In genomic region chr19:7044279-7044678, GRCm38 (mm10) we compare ENCODE assay signal across 28 mouse cellular contexts. TPM values are rescaled to one million over a fixed set of nuclear protein-coding genes. Genes with fewer than 3 reads are reported as not detected.
DNase-seq lines count a peak whose midpoint lies in the region; ATAC-seq and TF ChIP-seq lines count a peak whose summit lies in the region.
"Had no signal": no experiment of that assay in that cellular context is flagged by ENCODE, and none has a peak within 500 bp of the region (broad histone marks: within the 10 kb centered on the region; RNA-seq: fewer than 3 reads in every experiment).

No protein-coding gene starts in this region.

- H3ac ChIP-seq in myocyte (ENCODE audit: control insufficient read depth, insufficient read length) = no peak overlapping the region

- WGBS in embryonic facial prominence, embryonic 14.5 days = 53% methylated on average over 4 of the region's 4 CpGs
- 57% methylated on average over 4 of the region's 4 CpGs for WGBS in embryonic facial prominence, embryonic 10.5 days
- WGBS in heart, embryonic 12.5 days = 51% methylated on average over 4 of the region's 4 CpGs
- 68% methylated on average over 4 of the region's 4 CpGs for WGBS in hindbrain, embryonic 10.5 days
- 63% methylated on average over 4 of the region's 4 CpGs for WGBS in hindbrain, embryonic 16.5 days

- ATAC-seq in embryonic facial prominence, embryonic 14.5 days (ENCODE audit: low read depth) = no peak
- no peak for ATAC-seq in heart, embryonic 12.5 days (ENCODE audit: insufficient number of reproducible peaks, low FRiP score)
- no peak for ATAC-seq in hindbrain, embryonic 16.5 days
- ATAC-seq: forebrain, embryonic 15.5 days; intestine, postnatal 0 days; midbrain, embryonic 15.5 days had no signal

- DNase-seq in embryonic facial prominence, embryonic 14.5 days (ENCODE audit: low spot score) = no peak
- DNase-seq in embryonic facial prominence, embryonic 10.5 days (ENCODE audit: low spot score) = no peak
- DNase-seq in heart, adult 8-10 months (ENCODE audit: low spot score) = no peak
- DNase-seq in hindbrain, embryonic 10.5 days (ENCODE audit: low spot score) = no peak
- no peak for DNase-seq in cerebellum, postnatal 10 days
- DNase-seq: adrenal gland, postnatal 25 days; cerebellum, adult 18-20 months; cerebellum, postnatal 14 days; gastrocnemius, postnatal 10 days; kidney, adult 9 months; kidney, postnatal 10 days; layer of hippocampus, postnatal 36 days; left cerebral cortex, postnatal 4 days; lung, embryonic 14.5 days; lung, postnatal 14 days; right cerebral cortex, adult 18-20 months; spleen, adult 18-20 months; thymus, postnatal 14 days had no signal

- no peaks in the 10 kb centered on the region for H3K36me3 ChIP-seq in embryonic facial prominence, embryonic 14.5 days (ENCODE audit: control insufficient read depth, insufficient read depth, low read length)
- no peaks in the 10 kb centered on the region for H3K36me3 ChIP-seq in embryonic facial prominence, embryonic 10.5 days (replicated peaks)
- no peaks in the 10 kb centered on the region for H3K36me3 ChIP-seq in heart, embryonic 12.5 days
- no peaks in the 10 kb centered on the region for H3K36me3 ChIP-seq in hindbrain, embryonic 10.5 days
- H3K36me3 ChIP-seq in hindbrain, embryonic 16.5 days (ENCODE audit: control insufficient read depth, insufficient read depth, low read length) = no peaks in the 10 kb centered on the region
- no peaks in the 10 kb centered on the region for H3K36me3 ChIP-seq in myocyte (ENCODE audit: control insufficient read depth, insufficient read depth)
- H3K36me3 ChIP-seq: forebrain, embryonic 10.5 days; forebrain, embryonic 15.5 days; G1E; hindbrain, embryonic 13.5 days; liver, embryonic 15.5 days; midbrain, embryonic 15.5 days had no signal

- H3K9me3 ChIP-seq in embryonic facial prominence, embryonic 14.5 days (ENCODE audit: control insufficient read depth, low read length) = no peaks in the 10 kb centered on the region
- H3K9me3 ChIP-seq in embryonic facial prominence, embryonic 10.5 days = no peaks in the 10 kb centered on the region
- no peaks in the 10 kb centered on the region for H3K9me3 ChIP-seq in heart, embryonic 12.5 days (replicated peaks)
- H3K9me3 ChIP-seq in hindbrain, embryonic 10.5 days = no peaks in the 10 kb centered on the region
- no peaks in the 10 kb centered on the region for H3K9me3 ChIP-seq in hindbrain, embryonic 16.5 days (ENCODE audit: control insufficient read depth, low read length)
- H3K9me3 ChIP-seq: forebrain, embryonic 10.5 days; forebrain, embryonic 15.5 days; G1E; hindbrain, embryonic 13.5 days; liver, embryonic 15.5 days; midbrain, embryonic 15.5 days had no signal

- no peak for TF ChIP-seq POLR2A in myocyte (IDR thresholded peaks at IDR 0.05; ENCODE audit: insufficient read length, low read depth)

- no peak overlapping the region; the same call in 1 of the 2 replicates for H3K27ac ChIP-seq in embryonic facial prominence, embryonic 14.5 days (replicated peaks; ENCODE audit: low read depth, low read length)
- no peak overlapping the region for H3K27ac ChIP-seq in embryonic facial prominence, embryonic 10.5 days (replicated peaks)
- H3K27ac ChIP-seq in heart, embryonic 12.5 days (ENCODE audit: poor library complexity, severe bottlenecking) = peak overlapping the region; percentile 71
- peak overlapping the region; percentile 23; the same call in 1 of the 2 replicates for H3K27ac ChIP-seq in hindbrain, embryonic 10.5 days
- no peak overlapping the region for H3K27ac ChIP-seq in hindbrain, embryonic 16.5 days (ENCODE audit: low read depth, low read length)
- H3K27ac ChIP-seq: forebrain, embryonic 10.5 days; forebrain, embryonic 15.5 days; hindbrain, embryonic 13.5 days; liver, embryonic 15.5 days; midbrain, embryonic 15.5 days had no signal

- no peak overlapping the region for H3K4me2 ChIP-seq in embryonic facial prominence, embryonic 14.5 days (ENCODE audit: low read depth, low read length)
- no peak overlapping the region for H3K4me2 ChIP-seq in heart, embryonic 12.5 days
- H3K4me2 ChIP-seq in hindbrain, embryonic 16.5 days (ENCODE audit: low read length) = no peak overlapping the region
- peak overlapping the region; percentile 8 for H3K4me2 ChIP-seq in myocyte (ENCODE audit: low read depth)
- H3K4me2 ChIP-seq: forebrain, embryonic 15.5 days; hindbrain, embryonic 13.5 days; liver, embryonic 15.5 days; lung, embryonic 14.5 days; midbrain, embryonic 15.5 days had no signal

- H3K4me1 ChIP-seq in embryonic facial prominence, embryonic 14.5 days (ENCODE audit: control insufficient read depth, insufficient read depth, low read length) = peaks cover 3% of the 10 kb centered on the region; the same call in 1 of the 2 replicates
- peaks cover 10% of the 10 kb centered on the region for H3K4me1 ChIP-seq in embryonic facial prominence, embryonic 10.5 days
- H3K4me1 ChIP-seq in heart, embryonic 12.5 days (replicated peaks) = peaks cover 13% of the 10 kb centered on the region
- H3K4me1 ChIP-seq in hindbrain, embryonic 10.5 days (replicated peaks) = peaks cover 7% of the 10 kb centered on the region
- H3K4me1 ChIP-seq in hindbrain, embryonic 16.5 days (ENCODE audit: control insufficient read depth, insufficient read depth, low read depth, low read length) = peaks cover 5% of the 10 kb centered on the region

- no peaks in the 10 kb centered on the region for H3K27me3 ChIP-seq in embryonic facial prominence, embryonic 14.5 days (replicated peaks; ENCODE audit: control insufficient read depth, insufficient read depth, low read length)
- H3K27me3 ChIP-seq in embryonic facial prominence, embryonic 10.5 days (replicated peaks; ENCODE audit: low read depth, poor library complexity, severe bottlenecking) = no peaks in the 10 kb centered on the region
- no peaks in the 10 kb centered on the region for H3K27me3 ChIP-seq in heart, embryonic 12.5 days (replicated peaks)
- H3K27me3 ChIP-seq in hindbrain, embryonic 10.5 days (ENCODE audit: insufficient read depth, poor library complexity, severe bottlenecking) = no peaks in the 10 kb centered on the region
- H3K27me3 ChIP-seq in hindbrain, embryonic 16.5 days (replicated peaks; ENCODE audit: control insufficient read depth, insufficient read depth, low read length) = no peaks in the 10 kb centered on the region
- H3K27me3 ChIP-seq in myocyte (ENCODE audit: control insufficient read depth, insufficient read depth, insufficient read length) = no peaks in the 10 kb centered on the region
- H3K27me3 ChIP-seq: forebrain, embryonic 15.5 days; hindbrain, embryonic 13.5 days; liver, embryonic 15.5 days; midbrain, embryonic 15.5 days had no signal

- no peak overlapping the region for H3K4me3 ChIP-seq in embryonic facial prominence, embryonic 14.5 days (ENCODE audit: low read depth, low read length)
- H3K4me3 ChIP-seq in embryonic facial prominence, embryonic 10.5 days = no peak overlapping the region
- H3K4me3 ChIP-seq in heart, embryonic 12.5 days = no peak overlapping the region
- no peak overlapping the region for H3K4me3 ChIP-seq in hindbrain, embryonic 10.5 days
- no peak overlapping the region for H3K4me3 ChIP-seq in hindbrain, embryonic 16.5 days (ENCODE audit: low read length)
- no peak overlapping the region for H3K4me3 ChIP-seq in myocyte
- H3K4me3 ChIP-seq: forebrain, embryonic 10.5 days; forebrain, embryonic 15.5 days; hindbrain, embryonic 13.5 days; liver, embryonic 15.5 days; midbrain, embryonic 15.5 days had no signal

- peaks cover 2% of the 10 kb centered on the region for H3K79me2 ChIP-seq in myocyte (ENCODE audit: control insufficient read depth, insufficient read depth)

- H3K9ac ChIP-seq in embryonic facial prominence, embryonic 14.5 days (ENCODE audit: low read depth, low read length) = 0 out of 2 replicates have a peak overlapping the region, but pooled peaks have one; percentile 31
- peak overlapping the region; percentile 0; the same call in 1 of the 2 replicates for H3K9ac ChIP-seq in heart, embryonic 12.5 days
- no peak overlapping the region for H3K9ac ChIP-seq in hindbrain, embryonic 16.5 days (ENCODE audit: low read depth, low read length)
- H3K9ac ChIP-seq: forebrain, embryonic 15.5 days; hindbrain, embryonic 13.5 days; liver, embryonic 15.5 days; lung, embryonic 14.5 days; midbrain, embryonic 15.5 days had no signal

RNA-seq across cellular contexts. Expression of gene Stip1, which starts 4.5 kb away (rescaled TPM):
- 216 and 228 TPM in 2 replicates for polyA plus RNA-seq in embryonic facial prominence, embryonic 14.5 days (2014; fragmentation: Nextera tagmentation; extraction: Ambion mirVana)
- 453 and 489 TPM in 2 replicates for polyA plus RNA-seq in embryonic facial prominence, embryonic 10.5 days (2016; fragmentation: Nextera tagmentation; extraction: Ambion mirVana)
- 228 and 236 TPM in 2 replicates for polyA plus RNA-seq in heart, embryonic 12.5 days (2016; fragmentation: Nextera tagmentation; extraction: Ambion mirVana)
- total RNA-seq in heart, adult 8-10 months (2022) = 100 to 1,000 TPM in 3 of 4 experiments, 10 to 100 TPM in 1; 96.7 to 125 (median 109) TPM
- 372 and 451 TPM in 2 replicates for polyA plus RNA-seq in hindbrain, embryonic 10.5 days (2016; fragmentation: Nextera tagmentation; extraction: Ambion mirVana)
- polyA plus RNA-seq in hindbrain, embryonic 16.5 days (2015; fragmentation: Nextera tagmentation; extraction: Ambion mirVana) = 214 and 236 TPM in 2 replicates
- polyA plus RNA-seq in myocyte (2012; fragmentation: generic; extraction: Trizol) = 223 TPM

RNA-seq across cellular contexts. Expression of gene Macrod1, which starts 12.3 kb away (rescaled TPM):
- polyA plus RNA-seq in embryonic facial prominence, embryonic 14.5 days (2014; fragmentation: Nextera tagmentation; extraction: Ambion mirVana) = 27.1 and 30.3 TPM in 2 replicates
- polyA plus RNA-seq in embryonic facial prominence, embryonic 10.5 days (2016; fragmentation: Nextera tagmentation; extraction: Ambion mirVana) = 5.0 and 5.4 TPM in 2 replicates
- 29.0 and 30.0 TPM in 2 replicates for polyA plus RNA-seq in heart, embryonic 12.5 days (2016; fragmentation: Nextera tagmentation; extraction: Ambion mirVana)
- total RNA-seq in heart, adult 8-10 months (2022) = 100 to 1,000 TPM; 318 to 340 (median 328) TPM
- polyA plus RNA-seq in hindbrain, embryonic 10.5 days (2016; fragmentation: Nextera tagmentation; extraction: Ambion mirVana) = 2.9 and 3.4 TPM in 2 replicates
- 6.3 and 7.1 TPM in 2 replicates for polyA plus RNA-seq in hindbrain, embryonic 16.5 days (2015; fragmentation: Nextera tagmentation; extraction: Ambion mirVana)
- 82.4 TPM for polyA plus RNA-seq in myocyte (2012; fragmentation: generic; extraction: Trizol)
- total RNA-seq: G1E had no signal

RNA-seq across cellular contexts. Expression of gene Fermt3, which starts 25.0 kb away (rescaled TPM):
- 10.4 and 10.8 TPM in 2 replicates for polyA plus RNA-seq in embryonic facial prominence, embryonic 14.5 days (2014; fragmentation: Nextera tagmentation; extraction: Ambion mirVana)
- 7.1 and 8.0 TPM in 2 replicates for polyA plus RNA-seq in embryonic facial prominence, embryonic 10.5 days (2016; fragmentation: Nextera tagmentation; extraction: Ambion mirVana)
- polyA plus RNA-seq in heart, embryonic 12.5 days (2016; fragmentation: Nextera tagmentation; extraction: Ambion mirVana) = 9.3 and 11.7 TPM in 2 replicates
- 1 to 10 TPM; 3.3 to 9.6 (median 4.4) TPM for total RNA-seq in heart, adult 8-10 months (2022)
- polyA plus RNA-seq in hindbrain, embryonic 10.5 days (2016; fragmentation: Nextera tagmentation; extraction: Ambion mirVana) = 8.7 and 10.1 TPM in 2 replicates
- 4.0 and 5.7 TPM in 2 replicates for polyA plus RNA-seq in hindbrain, embryonic 16.5 days (2015; fragmentation: Nextera tagmentation; extraction: Ambion mirVana)
- polyA plus RNA-seq in myocyte (2012; fragmentation: generic; extraction: Trizol) = 0.34 TPM

RNA-seq across cellular contexts. Expression of gene Trpt1, which starts 48.3 kb away (rescaled TPM):
- polyA plus RNA-seq in embryonic facial prominence, embryonic 14.5 days (2014; fragmentation: Nextera tagmentation; extraction: Ambion mirVana) = 10.1 and 13.4 TPM in 2 replicates
- 8.3 and 8.8 TPM in 2 replicates for polyA plus RNA-seq in embryonic facial prominence, embryonic 10.5 days (2016; fragmentation: Nextera tagmentation; extraction: Ambion mirVana)
- 13.3 and 14.3 TPM in 2 replicates for polyA plus RNA-seq in heart, embryonic 12.5 days (2016; fragmentation: Nextera tagmentation; extraction: Ambion mirVana)
- 10 to 100 TPM; 26.1 to 30.5 (median 27.3) TPM for total RNA-seq in heart, adult 8-10 months (2022)
- 9.9 and 13.5 TPM in 2 replicates for polyA plus RNA-seq in hindbrain, embryonic 10.5 days (2016; fragmentation: Nextera tagmentation; extraction: Ambion mirVana)
- 22.7 and 25.3 TPM in 2 replicates for polyA plus RNA-seq in hindbrain, embryonic 16.5 days (2015; fragmentation: Nextera tagmentation; extraction: Ambion mirVana)
- 9.2 TPM for polyA plus RNA-seq in myocyte (2012; fragmentation: generic; extraction: Trizol)

RNA-seq across cellular contexts. Expression of gene Nudt22, which starts 48.4 kb away (rescaled TPM):
- polyA plus RNA-seq in embryonic facial prominence, embryonic 14.5 days (2014; fragmentation: Nextera tagmentation; extraction: Ambion mirVana) = 21.9 and 22.9 TPM in 2 replicates
- polyA plus RNA-seq in embryonic facial prominence, embryonic 10.5 days (2016; fragmentation: Nextera tagmentation; extraction: Ambion mirVana) = 20.1 and 20.9 TPM in 2 replicates
- polyA plus RNA-seq in heart, embryonic 12.5 days (2016; fragmentation: Nextera tagmentation; extraction: Ambion mirVana) = 22.4 and 23.6 TPM in 2 replicates
- 10 to 100 TPM; 26.8 to 34.4 (median 29.9) TPM for total RNA-seq in heart, adult 8-10 months (2022)
- 20.6 and 23.2 TPM in 2 replicates for polyA plus RNA-seq in hindbrain, embryonic 10.5 days (2016; fragmentation: Nextera tagmentation; extraction: Ambion mirVana)
- 20.6 and 21.8 TPM in 2 replicates for polyA plus RNA-seq in hindbrain, embryonic 16.5 days (2015; fragmentation: Nextera tagmentation; extraction: Ambion mirVana)
- 27.0 TPM for polyA plus RNA-seq in myocyte (2012; fragmentation: generic; extraction: Trizol)

Comparison
In these comparisons a context has a peak if more than half of its experiments do, and no peak if none do; other contexts are left out.
1. H3K27ac ChIP-seq: peak in heart, embryonic 12.5 days (single experiment) and hindbrain, embryonic 10.5 days (single experiment); none in embryonic facial prominence, embryonic 14.5 days (single experiment), embryonic facial prominence, embryonic 10.5 days (single experiment) and hindbrain, embryonic 16.5 days (single experiment).